Mouse (Mus musculus): ENCODE results near the gene Zfp91.

DNA sequence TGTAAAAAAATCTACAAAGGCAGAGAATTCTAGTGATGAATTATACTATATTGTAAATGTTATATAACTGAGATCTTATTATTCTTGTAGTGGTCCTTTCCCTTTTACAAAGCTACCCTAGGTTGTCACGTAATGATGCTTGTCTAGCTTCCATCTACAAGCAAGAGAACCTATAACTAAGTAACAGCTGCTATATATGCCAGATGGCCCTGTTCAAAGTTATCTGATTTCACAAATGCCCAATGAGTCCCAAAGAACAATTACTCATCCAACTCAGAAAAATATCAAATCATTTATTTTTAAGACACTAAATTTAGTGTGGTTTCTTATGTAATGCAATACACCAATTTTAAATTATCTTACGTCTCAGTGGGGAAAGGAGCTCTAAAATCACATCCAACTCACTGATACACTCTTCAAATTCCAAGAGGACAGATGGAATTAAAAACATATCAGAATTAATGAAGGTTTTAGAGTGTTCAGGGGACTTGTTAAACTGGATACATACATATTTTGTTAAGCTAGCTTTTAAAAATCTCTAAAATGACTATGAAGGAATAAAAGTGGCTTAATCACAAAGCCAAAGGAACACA, 9.0 kb downstream of the Zfp91 start:
- TF ChIP-seq E2F4 (IDR thresholded peaks at IDR 0.05; ENCODE audit: insufficient replicate concordance, low read depth, low read length) (no peak), POLR2AphosphoS2 (IDR thresholded peaks at IDR 0.05; ENCODE audit: low read depth, low read length) (no peak)
